Mouse (Mus musculus) neutrophil, adult 5-6 weeks (primary cell): ENCODE data around the gene Usp19. TPM values are rescaled to one million over a fixed set of nuclear protein-coding genes. Genes with fewer than 3 reads are reported as not detected.

Experiments
- ATAC-seq: fragments of 151-379, 151-347 bp; 2 replicates; pipeline ENCODE4 v1.8.0; 2017; ENCODE audit warnings: mild to moderate bottlenecking, moderate TSS enrichment; ENCODE audit not compliant: insufficient number of reproducible peaks, poor library complexity, low FRiP score, severe bottlenecking; ENCODE audit errors: extremely low read depth
- total RNA-seq: library from RNA; stranded (forward); fragments of 200-1000 nt; gene quantifications from 2 replicates; pipeline ENCODE4 v1.2.3, GENCODE M21; 2017

The Usp19 gene
- total RNA-seq, 1 experiment from 2014 or later: 106 TPM

DNA sequence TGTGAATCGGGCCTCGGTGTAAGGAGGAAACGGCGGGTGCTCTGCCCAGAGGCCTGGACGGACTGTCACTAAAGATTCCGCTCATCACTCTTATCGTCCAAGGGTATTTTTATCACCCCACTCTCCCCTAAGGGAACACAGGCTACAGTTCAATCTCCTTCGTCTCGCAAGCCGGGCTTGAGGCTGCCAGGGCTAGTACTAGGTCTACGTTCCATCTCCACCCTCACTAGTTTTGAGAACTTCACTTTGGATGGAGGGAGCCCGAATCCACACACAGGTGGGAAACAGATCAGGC is 831 bp downstream of the Usp19 start:
- no peak for ATAC-seq

DNA sequence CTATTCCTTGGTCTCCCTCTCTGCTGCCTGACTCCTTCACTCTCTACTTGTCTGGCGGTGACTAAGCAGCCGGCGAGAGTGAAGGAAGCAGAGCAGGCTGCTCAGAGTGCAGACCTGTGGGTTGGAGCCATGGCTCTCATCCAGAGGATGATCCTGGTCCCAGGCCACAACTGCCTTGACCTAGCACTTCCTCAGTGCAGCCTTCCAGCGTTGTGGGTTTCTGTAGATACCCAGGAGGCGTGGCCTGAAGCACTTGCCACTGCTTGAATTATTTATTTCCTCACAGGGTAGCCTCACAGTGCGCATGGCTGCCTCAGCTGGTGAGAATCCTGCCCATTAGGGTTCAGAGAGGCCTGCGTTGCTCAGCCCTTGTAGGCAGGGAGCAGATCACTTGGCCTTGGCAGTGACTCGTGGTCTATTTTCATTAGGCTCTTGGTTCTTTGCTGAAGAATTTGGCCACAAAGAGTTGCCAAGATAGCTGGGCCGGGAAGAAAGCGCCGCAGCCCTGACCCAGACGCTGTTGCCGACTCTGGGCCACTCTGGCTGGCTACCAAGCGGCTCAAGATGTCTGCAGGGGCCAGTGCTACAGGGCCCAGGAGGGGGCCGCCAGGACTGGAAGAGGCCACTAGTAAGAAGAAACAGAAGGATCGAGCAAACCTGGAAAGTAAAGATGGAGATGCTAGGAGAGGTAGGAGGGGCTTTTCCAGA is 1.8 kb downstream of the Usp19 start:
- 0 out of 2 replicates have a peak, but pooled peaks have one; percentile 2 for ATAC-seq

DNA sequence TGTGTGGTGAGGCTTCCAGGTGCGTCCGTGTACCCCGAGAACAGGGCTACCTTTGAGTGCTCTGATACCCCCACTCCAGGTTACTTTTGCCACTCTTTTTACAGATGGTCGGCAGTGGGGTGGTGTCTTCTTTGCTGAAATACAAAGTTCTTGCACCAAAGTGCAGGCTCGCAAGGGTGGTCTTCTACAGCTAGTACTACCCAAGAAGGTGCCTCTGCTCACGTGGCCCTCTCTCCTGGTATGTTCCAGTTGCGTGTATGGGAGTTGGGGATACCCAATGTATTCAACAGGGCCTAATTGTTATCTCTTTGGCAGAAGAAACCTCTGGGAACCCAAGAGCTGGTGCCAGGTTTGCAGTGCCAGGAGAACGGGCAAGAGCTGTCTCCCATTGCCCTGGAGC is 2.8 kb downstream of the Usp19 start:
- no peak for ATAC-seq

DNA sequence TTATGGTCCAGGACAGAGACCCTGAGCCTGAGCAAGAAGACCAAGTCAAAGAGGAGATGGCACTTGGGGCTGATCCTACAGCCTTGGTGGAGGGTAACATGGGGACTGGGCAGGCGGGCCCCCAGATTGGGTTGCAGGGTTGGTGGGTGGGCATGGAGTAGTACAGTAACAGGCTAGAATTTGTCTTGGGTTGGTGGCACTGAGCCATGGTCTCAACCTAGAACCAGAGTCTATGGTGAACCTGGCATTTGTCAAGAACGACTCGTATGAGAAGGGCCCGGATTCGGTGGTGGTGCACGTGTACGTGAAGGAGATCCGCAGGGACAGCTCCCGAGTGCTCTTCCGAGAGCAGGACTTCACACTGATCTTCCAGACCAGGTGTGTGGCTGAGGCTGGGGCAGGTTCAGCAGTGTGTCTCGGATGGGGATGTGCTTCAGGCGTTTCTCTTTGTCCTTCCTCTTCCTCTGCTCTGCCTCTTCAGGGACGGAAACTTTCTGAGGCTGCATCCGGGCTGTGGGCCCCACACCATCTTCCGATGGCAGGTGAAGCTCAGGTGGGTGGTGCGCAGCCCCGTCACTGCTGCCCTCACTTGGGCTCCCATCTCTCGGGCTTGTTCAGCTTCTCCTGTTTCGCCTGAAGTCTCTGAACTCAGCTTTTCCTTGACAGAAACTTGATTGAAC is 3.9 kb downstream of the Usp19 start:
- no peak for ATAC-seq

DNA sequence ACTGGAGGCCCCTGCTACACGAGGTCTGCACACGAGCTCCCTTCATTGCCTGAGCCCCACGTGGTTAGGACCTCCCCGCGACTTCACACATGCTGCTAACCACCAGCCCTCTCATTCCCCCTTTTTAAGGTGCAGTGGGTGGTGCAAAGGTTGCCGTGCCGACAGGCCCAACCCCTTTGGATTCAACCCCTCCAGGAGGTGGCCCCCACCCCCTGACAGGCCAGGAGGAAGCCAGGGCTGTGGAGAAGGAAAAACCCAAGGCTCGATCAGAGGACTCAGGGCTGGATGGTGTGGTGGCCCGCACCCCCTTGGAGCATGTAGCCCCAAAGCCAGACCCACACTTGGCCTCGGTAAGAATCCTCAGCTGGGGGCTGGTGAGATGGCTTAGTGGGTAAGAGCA is 4.5 kb downstream of the Usp19 start:
- no peak for ATAC-seq

DNA sequence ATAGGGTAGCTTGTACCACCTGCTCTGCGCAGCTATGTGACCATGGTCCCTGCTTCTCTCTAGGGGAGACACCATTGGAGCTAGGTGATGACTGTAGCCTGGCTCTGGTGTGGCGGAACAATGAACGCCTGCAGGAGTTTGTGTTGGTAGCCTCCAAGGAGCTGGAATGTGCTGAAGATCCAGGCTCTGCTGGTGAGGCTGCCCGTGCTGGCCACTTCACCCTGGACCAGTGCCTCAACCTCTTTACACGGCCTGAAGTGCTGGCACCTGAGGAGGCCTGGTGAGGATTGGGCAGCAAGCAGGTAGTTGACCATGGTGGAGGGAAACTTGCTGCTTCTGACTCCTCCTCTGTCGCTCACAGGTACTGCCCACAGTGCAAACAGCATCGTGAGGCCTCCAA is 8.8 kb downstream of the Usp19 start:
- no peak for ATAC-seq

DNA sequence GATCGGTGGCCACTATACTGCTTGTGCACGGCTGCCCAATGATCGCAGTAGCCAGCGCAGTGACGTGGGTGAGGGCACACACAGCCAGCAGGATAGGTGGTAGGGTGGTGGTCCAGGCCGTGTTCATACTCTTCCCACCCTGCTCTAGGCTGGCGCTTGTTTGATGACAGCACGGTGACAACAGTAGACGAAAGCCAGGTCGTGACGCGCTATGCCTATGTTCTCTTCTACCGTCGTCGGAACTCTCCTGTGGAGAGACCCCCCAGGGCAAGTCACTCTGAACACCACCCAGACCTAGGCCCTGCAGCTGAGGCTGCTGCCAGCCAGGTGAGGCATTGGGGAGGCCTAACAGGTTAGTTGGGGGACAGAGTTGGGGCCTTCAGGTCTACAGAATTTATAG is 9.5 kb downstream of the Usp19 start:
- ATAC-seq: no peak

DNA sequence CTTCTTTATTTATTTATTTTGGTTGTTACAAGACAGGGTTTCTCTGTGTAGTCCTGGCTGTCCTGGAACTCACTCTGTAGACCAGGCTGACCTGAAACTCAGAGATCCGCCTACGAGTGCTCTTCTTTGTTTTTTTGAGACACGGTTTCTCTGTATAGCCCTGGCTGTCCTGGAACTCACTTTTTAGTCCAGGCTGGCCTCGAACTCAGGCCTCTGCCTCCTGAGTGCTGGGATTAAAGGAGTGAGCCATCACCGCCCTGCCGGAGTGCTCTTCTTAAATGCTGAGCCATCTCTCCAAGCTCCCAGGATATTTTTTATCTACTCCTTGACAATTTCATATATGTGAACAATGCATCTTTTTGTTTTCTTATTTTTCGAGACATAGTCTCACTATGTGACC is 16.5 kb downstream of the Usp19 start:
- ATAC-seq: no peak

DNA sequence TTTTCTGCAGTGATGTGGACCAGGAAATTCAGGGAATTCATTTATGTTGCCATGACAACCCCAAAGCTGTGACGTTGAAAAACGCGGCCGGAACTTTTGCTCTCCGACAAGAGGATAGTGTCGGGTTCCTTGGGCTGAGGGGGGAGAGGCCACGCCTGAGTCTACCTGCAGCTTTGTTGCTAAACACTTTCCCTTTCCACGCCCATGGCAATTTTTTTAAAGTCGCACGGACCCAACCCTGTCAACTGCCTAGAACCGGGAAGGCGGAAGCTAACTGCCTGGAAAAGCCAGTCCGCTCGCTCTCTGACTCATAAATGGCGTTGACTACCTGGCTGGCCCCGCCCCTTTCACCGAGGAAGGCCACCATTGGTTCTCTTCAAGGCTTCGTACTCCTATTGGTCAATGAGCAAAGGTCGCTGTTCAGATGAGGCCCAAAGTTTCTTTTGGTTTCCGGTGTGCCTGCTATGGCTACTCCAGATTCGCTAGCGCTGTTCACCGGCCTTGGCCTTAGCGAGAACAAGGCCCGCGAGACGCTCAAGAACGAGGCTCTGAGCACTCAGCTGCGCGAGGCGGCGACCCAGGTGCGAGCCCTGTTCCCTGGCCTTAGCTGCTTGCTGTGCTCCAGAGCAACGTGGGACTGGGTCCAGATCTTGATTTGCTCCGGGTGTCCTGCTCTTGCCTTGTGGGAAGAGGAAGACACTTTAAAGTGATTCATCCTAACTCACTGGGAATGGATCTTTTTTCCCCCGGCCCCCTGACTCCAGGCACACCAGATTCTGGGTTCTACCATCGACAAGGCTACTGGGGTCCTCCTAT is 17.4 kb downstream of the Usp19 start, which contains the start of gene Qars:
Qars (plus strand) TSS at position 88 of the 816 bp plus-strand sequence.
- ATAC-seq: peak; percentile 98

DNA sequence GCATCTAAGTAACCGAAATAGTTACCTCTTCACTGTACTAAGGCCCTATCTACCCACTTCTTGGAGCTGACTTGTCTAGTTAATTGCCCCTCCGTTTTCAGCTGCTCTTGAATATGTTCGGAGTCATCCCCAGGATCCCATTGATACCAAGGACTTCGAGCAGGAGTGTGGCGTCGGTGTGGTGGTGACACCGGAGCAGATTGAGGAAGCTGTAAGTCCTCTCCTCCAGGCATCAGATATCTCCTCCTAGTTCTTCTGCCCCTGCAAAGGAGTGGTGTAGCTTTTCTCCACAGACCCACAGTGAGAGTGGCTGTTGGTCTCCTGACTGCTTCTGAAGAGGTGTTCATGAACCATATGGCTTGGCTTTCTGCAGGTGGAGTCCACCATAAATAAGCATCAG is 18.4 kb downstream of the Usp19 start:
- no peak for ATAC-seq

DNA sequence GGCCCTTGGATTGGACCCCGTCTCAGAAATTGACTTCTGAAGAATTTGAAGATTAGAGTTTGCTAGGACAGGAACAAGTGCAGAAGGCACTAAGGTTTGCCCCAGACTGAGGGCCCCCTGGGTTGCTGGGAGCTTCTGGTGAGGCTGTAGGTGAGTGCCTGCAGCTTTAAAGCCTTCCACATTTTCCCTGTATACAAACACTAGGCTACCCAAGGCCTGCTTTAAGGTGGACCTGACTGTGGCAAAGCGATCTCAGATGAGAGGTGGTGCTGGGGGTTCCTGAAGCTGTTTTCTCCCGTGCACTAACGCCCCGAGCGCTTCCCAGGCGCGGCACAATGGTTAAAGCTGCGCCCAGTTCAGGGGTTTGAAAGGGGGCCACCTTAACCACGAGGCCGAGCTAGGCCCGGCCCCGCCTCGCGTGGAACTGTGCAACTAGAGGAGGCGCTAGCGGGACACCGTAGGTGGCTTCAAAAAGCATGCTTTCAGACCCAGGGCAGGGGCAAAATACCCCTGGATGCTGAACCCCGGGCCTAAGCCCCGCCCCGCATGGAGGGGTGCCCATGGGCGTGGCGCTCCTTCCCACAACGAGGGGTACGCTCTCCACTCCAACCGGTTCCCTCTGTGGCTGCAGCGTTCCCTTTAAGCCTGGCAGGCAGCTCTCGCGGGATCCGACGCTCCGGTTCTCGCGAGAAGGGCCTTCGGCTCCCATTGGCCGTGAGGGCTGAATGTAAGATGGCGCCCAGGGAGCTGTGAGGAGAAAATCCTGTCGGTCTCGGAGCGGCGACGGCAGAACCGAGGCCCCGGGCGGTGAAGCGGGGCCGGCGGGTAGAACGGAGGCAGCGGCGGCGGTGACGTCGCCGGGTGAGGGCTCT is 26.2 kb downstream of the Usp19 start, which contains the start of gene Qrich1:
Qrich1 (plus strand) TSS at position 427 of the 872 bp plus-strand sequence.
- peak; percentile 88 for ATAC-seq

DNA sequence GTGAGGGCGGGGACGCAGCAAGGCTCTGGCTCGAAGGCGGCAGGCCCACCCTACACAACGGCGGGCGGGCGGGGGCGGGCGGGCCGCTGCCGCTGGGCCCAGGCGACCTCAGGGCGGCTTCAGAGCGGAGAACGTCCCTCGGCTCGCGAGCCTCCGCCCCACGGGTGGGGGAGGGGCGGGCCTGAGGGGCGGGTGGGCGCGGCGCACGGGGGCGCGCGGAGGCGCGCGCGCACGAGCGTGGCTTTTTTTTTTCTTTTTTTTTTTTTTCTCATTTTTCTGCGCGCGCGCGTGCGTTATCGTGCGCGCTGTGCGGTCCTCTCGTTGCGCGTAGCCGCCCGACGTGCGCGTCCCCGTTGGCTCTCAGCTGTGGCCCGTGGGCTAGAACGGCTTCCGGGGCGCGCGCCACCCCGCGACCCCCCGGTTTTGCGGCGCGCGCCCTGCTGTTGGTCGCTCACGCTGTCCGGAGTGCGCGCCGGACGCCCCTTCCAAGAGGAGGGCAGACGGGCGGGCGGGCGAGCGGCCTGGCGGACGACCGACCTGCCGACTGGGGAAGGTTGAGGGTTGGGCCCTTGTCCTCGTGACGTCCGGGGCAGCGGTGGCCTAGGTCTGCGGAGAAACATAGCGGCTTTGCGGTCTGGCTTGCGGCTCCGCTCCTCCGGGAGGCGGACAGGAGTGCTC is 27.0 kb downstream of the Usp19 start:
- ATAC-seq: peak; percentile 15; the same call in 1 of the 2 replicates

DNA sequence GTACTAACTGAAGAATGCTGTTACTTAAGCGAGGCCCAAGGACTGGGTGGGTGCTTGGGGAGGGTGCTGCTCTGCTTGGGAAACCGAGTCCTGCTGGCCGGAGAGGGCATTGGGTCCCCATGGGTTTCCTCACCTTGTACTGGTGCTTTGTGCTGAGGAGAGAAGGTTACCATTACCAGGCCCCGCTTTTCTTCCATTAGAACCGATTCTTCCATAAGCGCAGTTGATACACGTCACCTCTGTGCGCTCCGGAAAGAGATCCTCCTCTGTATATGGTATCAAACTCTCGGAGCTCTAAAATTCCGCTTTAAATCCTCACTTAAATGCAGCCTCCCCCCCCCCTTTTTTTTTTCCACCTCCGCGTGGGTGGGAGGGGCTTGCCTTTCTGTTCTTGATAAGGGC is 27.5 kb downstream of the Usp19 start:
- peak; percentile 10; the same call in 1 of the 2 replicates for ATAC-seq

DNA sequence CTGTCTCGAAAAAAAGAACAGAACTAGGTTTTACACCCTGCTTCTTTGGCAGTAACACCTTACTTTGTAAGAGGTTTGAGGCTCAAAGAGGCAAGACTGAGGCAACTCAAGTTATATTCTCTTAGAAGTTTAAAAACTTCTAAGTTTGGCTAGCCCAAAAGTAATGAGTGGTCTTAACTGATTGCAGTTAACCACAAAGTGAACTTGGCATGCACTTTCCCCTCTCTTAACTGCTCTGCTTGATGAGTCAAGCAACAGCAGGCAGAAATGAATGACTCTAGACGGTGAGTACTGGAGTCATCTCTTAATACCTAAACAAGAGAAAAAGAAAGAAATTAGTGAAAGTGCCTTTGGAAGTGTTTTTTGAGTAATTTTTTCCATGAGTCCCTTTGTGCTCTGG is 31.2 kb downstream of the Usp19 start:
- no peak for ATAC-seq

DNA sequence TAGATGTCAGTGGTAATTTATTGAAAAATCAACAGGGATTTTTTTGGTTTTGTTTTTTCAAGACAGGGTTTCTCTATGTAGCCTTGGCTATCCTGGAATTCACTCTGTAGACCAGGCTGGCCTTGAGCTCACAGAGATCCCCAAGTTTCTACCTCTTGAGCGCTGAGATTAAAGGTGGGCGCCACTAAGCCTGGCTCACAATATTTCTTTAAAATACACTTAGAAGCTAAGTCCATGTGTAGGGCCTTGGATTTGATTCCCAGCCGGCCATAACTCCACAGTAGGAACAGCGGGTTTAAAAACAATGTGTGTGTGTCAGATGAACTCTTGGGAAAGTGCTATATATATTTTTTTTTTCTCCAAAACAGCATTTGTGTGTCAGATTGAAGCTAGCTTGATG is 32.9 kb downstream of the Usp19 start:
- no peak for ATAC-seq

DNA sequence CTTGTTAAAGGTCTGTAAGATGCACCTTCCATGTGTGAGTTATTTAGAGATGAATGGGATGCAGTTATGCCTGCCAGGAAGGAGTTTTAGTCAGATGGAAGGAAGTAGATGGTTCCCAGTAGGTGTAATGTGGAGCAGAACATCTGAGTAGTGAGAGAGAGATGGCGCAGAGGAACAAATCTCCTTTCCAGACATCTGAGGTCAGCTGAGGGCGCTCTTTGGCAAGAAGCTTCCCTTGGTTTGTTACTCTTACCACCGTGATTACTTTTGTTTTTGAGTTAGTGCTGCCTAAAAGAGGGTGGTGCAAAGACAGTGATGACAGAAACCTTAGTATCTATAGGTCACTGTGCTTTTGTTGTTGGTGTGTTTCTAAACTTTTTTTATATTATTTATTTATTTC is 35.0 kb downstream of the Usp19 start:
- ATAC-seq: no peak

DNA sequence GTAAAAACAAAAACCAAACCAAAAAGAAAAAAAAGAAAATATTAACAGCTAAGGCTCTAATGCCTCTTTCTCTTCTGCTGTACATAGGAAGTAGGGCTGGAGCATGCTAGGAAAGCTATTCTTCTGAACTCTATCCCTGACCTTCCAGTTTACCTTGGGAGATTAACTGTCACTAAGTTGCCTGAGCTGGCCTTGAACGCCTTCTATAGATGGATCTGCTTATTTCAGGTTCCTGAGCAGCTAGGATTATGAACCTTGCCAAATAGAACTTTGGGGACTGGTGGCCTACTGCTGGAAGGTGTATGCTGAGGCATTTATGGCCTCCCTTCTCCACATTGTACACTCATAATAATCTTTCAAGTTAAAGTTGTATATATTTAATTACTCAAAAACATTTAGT is 40.6 kb downstream of the Usp19 start:
- no peak for ATAC-seq

DNA sequence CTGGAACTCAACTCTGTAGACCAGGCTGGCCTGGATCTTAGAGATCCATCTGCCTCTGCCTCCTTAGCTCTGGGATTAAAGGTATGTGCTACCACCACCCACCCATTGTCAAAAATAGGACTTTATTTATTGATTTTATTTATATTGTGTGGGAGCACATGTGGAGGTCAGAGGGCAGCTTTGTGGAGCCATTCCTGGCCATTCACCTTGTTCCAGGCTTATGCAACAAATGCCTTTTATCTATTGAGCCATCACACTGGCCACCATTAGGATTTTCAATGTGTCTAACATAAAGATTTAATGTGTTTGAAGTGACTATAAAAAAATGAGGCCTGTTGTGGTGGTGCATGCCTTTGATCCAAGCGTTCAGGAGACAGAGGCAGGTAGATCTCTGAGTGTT is 41.1 kb downstream of the Usp19 start:
- ATAC-seq: no peak
